Mouse (Mus musculus) heart, adult 8-10 months (tissue): ENCODE results near the gene Srsf10. TPM values are rescaled to one million over a fixed set of nuclear protein-coding genes. Genes with fewer than 3 reads are reported as not detected.
A peak's percentile ranks its signal among the peaks of the same experiment; 100 is the strongest.

ENCODE experiments used
- DNase-seq: peaks from one replicate; pipeline ENCODE4 v3.0.0; 2022; ENCODE audit warnings: low spot score
- total RNA-seq, 4 experiments: library from RNA; stranded (reverse); gene quantifications; 2 replicates each; pipeline ENCODE4 v1.2.4; 2022

Gene Srsf10
- total RNA-seq = 10 to 100 TPM; 33.2 to 42.3 (median 37.9) TPM

- peak; percentile 92 for DNase-seq
These were observed at the start of gene Srsf10 for GRCm38 (mm10) chr4:135855536-135856222. TSS of gene Srsf10 (plus strand) at chr4:135855747.

DNA sequence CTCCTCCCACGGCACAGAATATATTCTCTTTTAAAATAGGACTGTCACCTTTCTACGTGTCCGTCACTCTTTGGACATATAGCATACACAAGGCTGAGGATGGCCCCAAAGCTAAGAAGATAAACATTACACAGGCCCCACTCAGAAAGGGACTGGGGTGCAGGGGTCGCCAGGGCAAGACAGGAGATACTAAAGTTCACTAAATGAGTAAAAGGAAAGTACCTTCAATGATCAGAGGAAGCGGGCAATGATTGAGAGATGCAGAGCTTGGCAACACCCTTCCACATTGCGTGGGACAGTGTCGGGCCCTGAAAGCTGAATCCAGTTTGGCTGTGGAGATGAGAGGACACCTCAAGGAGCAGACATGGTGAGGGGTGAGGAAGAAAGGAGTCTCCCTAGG lies 40.7 kb upstream of the Srsf10 start:
- no peak for DNase-seq

DNA sequence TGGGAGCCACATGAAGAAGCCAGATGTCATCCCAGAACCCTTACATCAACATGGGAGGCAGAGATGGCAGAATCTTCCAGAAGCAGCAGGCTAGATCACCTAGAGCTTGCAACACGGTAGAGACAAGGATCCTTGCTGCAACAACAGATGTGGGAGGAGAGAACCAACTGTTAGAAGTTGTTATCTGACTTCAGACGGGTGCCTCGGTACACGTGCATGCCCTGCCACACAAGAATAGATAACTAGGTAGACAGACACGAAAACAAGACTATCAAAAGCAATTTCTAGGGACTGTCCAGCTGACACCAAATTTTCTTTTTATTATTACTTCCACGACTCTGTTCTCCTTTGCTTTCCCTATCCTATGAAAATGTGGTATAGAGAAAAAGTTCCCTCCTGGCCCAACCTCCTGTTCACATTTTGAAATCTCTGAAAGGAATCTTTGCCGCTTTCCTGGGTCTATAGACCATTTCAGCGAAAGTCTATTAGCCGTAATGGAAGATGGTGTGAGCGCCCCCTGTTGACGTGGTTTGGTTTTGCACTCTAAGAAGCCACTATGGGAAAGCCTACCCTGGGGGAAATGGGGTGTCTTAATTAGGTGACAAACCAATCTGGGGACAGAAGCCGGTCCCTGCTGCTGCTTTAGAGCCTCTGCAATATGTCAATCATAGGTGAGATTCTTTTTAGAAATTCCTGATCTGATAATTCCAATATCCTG lies 38.5 kb upstream of the Srsf10 start:
- DNase-seq = no peak

GRCm38 (mm10) chr4:135818366-135818765 lies 37.2 kb upstream of the Srsf10 start:
- no peak for DNase-seq

DNA sequence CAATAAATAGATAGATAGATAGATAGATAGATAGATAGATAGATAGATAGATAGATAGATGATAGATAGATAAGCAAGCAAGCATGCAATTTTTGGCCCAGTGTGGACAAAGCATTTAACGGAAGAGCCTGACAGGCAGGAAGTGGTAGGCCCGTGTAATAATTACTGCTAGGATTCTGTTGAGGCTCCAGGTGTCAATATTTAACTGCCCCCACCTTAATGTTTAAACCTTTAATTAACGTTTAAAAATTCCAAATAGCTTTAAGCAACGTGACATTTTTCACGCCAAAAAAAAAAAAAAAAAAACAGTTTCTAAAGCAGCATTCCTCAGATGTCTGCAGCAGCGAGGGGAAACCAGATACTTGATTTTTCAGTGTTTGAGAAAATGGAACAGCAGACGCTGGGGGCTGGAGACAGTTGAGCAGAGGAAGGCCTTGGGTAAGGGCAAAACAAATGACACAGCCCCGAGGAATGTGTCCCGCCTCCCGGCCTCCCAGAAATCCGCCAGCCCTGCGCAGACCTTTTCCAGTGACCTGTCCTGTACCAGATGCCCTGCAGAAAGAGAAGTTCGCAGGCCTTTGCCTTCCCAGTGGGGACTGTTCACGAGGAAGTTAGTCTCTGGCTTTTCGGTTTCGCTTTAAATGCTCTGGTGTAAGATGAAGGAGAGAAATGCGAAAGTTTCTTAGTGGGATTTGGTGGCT lies 35.6 kb upstream of the Srsf10 start:
- DNase-seq = no peak

- DNase-seq = no peak
These were observed 33.8 kb upstream of the Srsf10 start for GRCm38 (mm10) chr4:135821772-135822171.

- no peak for DNase-seq
These were observed 32.2 kb upstream of the Srsf10 start for GRCm38 (mm10) chr4:135823298-135823697.

- DNase-seq = no peak
These were observed 31.3 kb upstream of the Srsf10 start for GRCm38 (mm10) chr4:135824254-135824653.

DNA sequence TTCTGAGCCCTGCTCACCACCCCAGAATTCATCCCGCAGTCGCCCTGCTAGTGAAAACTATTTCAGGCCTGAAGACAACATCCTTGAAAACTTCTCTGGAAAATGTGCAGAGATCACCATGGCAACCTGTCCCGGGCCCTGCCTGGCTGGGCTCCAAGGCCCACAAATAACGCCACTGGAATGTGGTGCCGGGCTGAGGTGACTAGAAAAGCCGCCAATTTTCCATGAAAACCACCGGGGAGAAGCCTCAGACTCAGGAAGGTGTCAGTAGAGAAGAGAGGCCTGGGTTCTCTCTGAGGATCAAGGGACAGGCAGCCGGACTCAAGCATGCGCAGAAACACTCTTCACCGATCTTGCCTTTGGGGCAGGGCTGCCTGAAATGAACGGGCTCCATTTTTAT lies 27.1 kb upstream of the Srsf10 start:
- DNase-seq = peak; percentile 72

DNA sequence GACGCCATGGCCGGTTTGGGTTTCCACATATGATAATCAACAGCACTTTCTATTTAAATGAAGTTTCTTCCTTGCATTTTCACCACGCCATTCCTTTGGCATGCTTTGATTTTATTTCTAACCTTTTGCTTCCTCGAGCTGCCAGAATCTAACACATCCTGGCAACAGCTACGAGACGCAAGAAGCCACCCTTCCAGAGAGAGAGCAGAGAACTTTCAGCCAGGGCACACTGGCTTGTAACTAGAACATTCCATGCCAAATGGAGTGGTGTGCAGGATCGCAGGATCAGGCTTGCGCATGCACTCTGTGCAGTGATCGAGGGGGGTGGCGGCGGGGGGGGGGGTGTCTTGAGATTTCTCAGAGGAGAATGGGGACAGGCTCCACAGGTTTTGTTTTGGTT lies 23.5 kb upstream of the Srsf10 start:
- DNase-seq = no peak

GRCm38 (mm10) chr4:135833301-135834123 lies 22.0 kb upstream of the Srsf10 start:
- DNase-seq = no peak

DNA sequence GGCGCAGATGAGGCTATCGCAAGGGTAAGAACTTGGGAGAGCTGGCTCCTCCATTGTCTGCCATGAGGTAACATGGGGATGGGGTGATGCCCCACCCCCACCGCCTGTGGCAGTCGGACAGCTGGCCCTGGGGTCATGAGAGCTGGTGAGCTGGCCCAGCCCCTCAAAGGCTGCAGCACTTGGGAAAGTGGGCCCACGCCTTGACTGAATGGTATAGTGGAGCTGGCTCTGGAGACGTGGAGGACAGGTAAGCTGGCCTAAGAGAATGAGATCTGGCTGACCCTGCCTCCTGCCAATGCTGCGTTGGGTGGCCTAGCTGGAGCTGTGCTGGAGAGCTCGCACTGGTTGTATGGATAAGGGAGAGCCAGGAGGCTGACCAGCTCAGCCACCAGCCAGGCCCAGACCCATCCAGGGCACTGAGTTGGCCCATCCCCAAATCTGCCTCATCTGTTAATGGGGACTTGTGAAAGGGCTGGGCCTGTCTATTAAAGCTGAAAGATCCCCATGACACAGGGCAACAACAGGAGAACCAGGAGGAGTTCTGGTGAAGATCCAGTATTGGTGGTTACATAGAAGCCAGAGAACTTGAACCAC lies 21.3 kb upstream of the Srsf10 start:
- no peak for DNase-seq

GRCm38 (mm10) chr4:135838925-135839292 lies 16.6 kb upstream of the Srsf10 start:
- no peak for DNase-seq

DNA sequence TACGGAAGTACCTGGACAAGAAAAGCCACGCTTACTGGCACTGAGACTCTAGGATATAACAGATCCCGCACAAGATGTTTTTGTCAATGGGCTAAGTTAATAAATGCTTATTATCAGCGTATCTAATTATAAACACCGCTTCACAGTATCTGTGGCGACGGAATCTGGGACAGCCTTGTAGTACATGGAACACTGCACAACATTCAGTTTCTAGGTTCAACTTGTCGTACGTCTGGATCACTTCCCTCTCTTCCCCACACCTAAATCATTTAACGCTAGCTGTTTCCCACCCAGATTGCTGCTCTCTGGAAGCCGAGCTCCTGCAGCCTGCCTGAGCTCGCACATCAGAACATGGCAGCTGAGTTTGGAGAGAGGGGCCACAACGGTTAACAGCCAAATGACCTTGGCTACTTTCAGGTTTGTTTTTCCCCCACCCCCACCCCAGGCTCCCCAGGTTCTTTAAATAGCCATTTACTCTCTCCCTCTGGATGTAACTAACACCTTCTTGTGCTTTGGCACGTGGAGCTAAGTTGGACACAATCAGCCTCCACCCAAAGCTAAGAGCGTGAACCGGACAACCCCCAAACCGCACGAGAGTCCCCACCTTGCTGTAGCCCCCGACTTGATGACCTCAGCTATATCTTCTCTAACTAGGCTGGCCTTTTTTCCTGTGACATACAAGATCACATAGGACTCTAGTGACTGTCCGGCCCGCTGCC lies 16.1 kb upstream of the Srsf10 start:
- DNase-seq = no peak

DNA sequence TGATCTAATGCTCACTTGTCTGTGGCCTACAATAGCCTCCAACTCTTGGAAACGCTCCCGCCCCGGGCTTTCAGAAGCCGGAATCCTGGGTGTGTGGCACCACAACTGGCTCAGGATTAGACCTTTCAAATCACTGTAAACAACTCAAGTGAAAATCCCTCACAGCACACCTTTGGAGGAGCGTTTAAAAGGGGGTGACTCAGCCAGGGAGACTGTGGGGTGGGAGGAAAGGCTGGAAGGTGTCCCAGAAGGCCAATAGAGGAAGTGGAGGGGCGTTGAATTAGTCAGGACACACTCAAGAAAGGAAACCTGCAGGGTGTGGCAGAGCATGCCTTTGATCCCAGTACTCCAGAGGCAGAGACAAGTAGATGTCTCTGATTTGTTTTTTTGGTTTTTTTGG lies 11.1 kb upstream of the Srsf10 start:
- DNase-seq = no peak

DNA sequence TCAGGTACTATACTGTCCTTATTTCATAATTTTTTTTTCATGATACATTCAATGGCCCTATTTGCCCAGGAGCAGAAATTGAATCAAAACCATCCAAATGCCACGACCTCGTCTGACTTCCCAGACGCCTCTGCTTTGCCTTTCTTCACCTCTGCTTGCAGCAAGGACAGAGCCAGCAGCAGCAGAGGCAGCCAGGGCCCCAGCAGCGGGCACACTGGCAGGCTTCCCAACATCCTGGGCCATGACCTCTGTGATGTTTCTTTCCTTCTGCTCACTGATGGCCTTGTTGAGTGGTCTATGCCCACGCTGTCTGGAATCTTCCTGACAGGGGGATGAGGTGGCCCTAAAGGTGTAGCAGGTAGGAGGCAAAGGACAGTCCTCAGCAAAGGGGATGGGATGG lies 8.0 kb upstream of the Srsf10 start:
- no peak for DNase-seq

DNA sequence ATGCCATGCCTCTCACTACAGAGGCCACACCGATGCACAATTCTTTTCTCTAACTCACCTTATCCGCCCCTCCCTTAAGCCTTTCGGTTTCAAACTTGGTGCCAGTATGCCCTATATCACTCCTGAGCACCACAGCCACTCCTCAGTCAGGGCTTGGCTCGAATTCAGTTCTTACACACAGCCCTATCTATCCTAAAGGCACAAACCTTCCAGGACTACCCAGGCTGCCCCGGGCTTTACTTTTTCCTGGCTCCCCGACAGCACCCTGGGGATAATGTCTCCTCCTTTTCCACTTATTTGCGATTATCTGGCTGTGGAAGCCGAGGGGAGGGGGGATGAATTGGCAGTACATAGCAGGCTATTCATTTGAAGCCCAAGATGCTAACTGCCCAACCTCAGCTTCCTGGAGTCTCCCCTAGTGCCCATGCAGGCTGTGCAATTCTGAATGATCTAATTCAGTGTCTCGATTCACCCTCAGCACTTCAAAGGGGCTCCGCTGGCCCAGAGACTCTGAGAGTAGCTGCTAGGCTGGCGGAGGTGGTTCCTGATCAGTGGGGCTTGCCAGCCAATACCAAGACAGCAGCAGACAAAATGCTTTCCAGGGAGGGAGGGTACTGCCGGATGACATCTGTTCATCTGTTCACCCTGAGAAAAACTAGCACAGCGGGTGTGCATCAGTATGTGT lies 5.0 kb upstream of the Srsf10 start:
- DNase-seq = no peak

DNA sequence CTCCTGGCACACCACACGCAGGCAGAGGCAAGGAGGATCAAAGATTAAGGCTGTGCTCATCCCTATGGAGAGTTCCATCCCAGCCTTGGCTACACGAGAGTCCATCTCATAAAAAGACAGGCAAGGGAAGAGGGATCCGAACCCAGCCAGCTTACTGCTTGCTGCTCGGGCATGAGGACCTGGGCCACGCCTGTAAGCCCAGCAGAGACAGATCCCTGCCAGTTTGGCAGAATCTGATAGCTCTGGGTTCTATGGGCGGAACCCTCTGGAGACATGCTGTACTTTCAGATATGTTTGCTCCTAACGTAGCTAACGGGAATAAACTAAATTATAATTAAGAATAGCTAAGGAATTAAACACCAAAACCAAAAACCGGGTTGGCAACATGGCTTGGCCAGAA lies 3.6 kb upstream of the Srsf10 start:
- DNase-seq = no peak

- no peak for DNase-seq
These were observed 1.5 kb upstream of the Srsf10 start for GRCm38 (mm10) chr4:135853987-135854546.

GRCm38 (mm10) chr4:135854630-135855029 lies 917 bp upstream of the Srsf10 start:
- DNase-seq = no peak
